Mouse (Mus musculus): Measurements from ENCODE around the gene Dst. TPM values are rescaled to one million over a fixed set of nuclear protein-coding genes. Genes with fewer than 3 reads are reported as not detected.
A peak's percentile ranks its signal among the peaks of the same experiment; 100 is the strongest.

Gene Dst
- polyA plus RNA-seq, 1 experiment from 2014 or later, result 24.9 TPM

GRCm38 (mm10) chr1:34182406-34183249 lies 274.6 kb downstream of the Dst start:
- H3K4me3 ChIP-seq (ENCODE audit: low read depth, low read length), result no peak overlapping the region
- H3K4me1 ChIP-seq (ENCODE audit: control insufficient read depth, insufficient read depth, low read length), result peaks cover 11% of the 10 kb centered on the region; the same call in 1 of the 2 replicates
- H3K9me3 ChIP-seq (replicated peaks; ENCODE audit: control insufficient read depth, low read length), result no peaks in the 10 kb centered on the region
- peak; percentile 68 for DNase-seq (ENCODE audit: low spot score)
- H3K36me3 ChIP-seq (ENCODE audit: control insufficient read depth, insufficient read depth, low read length), result peaks cover 47% of the 10 kb centered on the region
- H3K9ac ChIP-seq (ENCODE audit: low read length), result no peak overlapping the region
- 0 out of 2 replicates have a peak overlapping the region, but pooled peaks have one; percentile 36 for H3K27ac ChIP-seq (ENCODE audit: low read depth, low read length)
- H3K27me3 ChIP-seq (replicated peaks; ENCODE audit: control insufficient read depth, insufficient read depth, low read length), result no peaks in the 10 kb centered on the region
- H3K4me2 ChIP-seq (ENCODE audit: low read length), result no peak overlapping the region
- ATAC-seq, result peak; percentile 87
- 80% methylated on average over 24 of the region's 24 CpGs for WGBS

DNA sequence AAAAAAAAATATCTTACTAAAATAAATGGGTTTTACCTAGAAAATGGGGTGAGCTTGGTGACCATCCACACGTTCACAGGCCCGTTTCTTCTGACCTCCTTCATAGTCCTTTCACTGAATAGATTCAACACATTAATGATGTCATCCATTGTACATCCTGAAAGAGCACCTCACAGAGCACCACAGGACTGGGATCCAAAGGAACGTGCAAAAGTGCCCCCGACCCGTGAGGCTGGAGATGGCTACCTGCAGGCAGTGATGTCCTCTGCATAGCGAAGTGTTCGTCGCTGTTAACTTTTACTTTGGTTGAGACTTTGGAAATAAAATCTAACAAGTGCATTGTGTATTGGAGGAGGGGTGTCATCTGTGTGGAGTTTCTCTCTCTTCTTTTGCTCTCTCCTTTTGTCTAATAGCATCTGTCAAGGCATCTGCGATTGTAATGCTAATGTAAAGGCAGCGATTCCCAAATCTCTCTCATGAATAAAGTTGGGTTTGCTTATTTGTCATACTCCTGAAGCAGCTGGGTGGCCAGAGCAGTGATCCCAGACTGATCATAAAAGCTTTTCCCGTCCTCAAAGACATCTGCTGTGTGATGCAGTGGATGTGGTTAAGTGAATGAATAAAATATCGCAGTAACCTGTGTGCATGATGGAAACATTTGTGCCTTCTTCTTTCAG lies 275.4 kb downstream of the Dst start:
- no peak overlapping the region; the same call in 1 of the 2 replicates for H3K9ac ChIP-seq (ENCODE audit: low read length)
- 0 out of 2 replicates have a peak overlapping the region, but pooled peaks have one; percentile 36 for H3K27ac ChIP-seq (ENCODE audit: low read depth, low read length)
- H3K36me3 ChIP-seq (ENCODE audit: control insufficient read depth, insufficient read depth, low read length), result peaks cover 45% of the 10 kb centered on the region
- peaks cover 11% of the 10 kb centered on the region; the same call in 1 of the 2 replicates for H3K4me1 ChIP-seq (ENCODE audit: control insufficient read depth, insufficient read depth, low read length)
- H3K4me3 ChIP-seq (ENCODE audit: low read depth, low read length), result no peak overlapping the region
- no peaks in the 10 kb centered on the region for H3K27me3 ChIP-seq (replicated peaks; ENCODE audit: control insufficient read depth, insufficient read depth, low read length)
- no peak overlapping the region for H3K4me2 ChIP-seq (ENCODE audit: low read length)
- peak; percentile 32; the same call in 1 of the 2 replicates for ATAC-seq
- 57% methylated on average over 12 of the region's 12 CpGs for WGBS
- H3K9me3 ChIP-seq (replicated peaks; ENCODE audit: control insufficient read depth, low read length), result no peaks in the 10 kb centered on the region
- peak; percentile 27 for DNase-seq (ENCODE audit: low spot score)

GRCm38 (mm10) chr1:34184266-34184665 lies 276.2 kb downstream of the Dst start:
- ATAC-seq, result no peak
- 55% methylated on average over 6 of the region's 6 CpGs for WGBS
- Histone ChIP-seq H3K27ac (ENCODE audit: low read depth, low read length) (no peak overlapping the region), H3K9me3 (replicated peaks; ENCODE audit: control insufficient read depth, low read length) (no peaks in the 10 kb centered on the region), H3K4me3 (ENCODE audit: low read depth, low read length) (no peak overlapping the region), H3K4me1 (ENCODE audit: control insufficient read depth, insufficient read depth, low read length) (peaks cover 11% of the 10 kb centered on the region; the same call in 1 of the 2 replicates), H3K27me3 (replicated peaks; ENCODE audit: control insufficient read depth, insufficient read depth, low read length) (no peaks in the 10 kb centered on the region), H3K9ac (ENCODE audit: low read length) (no peak overlapping the region), H3K36me3 (ENCODE audit: control insufficient read depth, insufficient read depth, low read length) (peaks cover 46% of the 10 kb centered on the region), H3K4me2 (ENCODE audit: low read length) (no peak overlapping the region)
- no peak for DNase-seq (ENCODE audit: low spot score)

DNA sequence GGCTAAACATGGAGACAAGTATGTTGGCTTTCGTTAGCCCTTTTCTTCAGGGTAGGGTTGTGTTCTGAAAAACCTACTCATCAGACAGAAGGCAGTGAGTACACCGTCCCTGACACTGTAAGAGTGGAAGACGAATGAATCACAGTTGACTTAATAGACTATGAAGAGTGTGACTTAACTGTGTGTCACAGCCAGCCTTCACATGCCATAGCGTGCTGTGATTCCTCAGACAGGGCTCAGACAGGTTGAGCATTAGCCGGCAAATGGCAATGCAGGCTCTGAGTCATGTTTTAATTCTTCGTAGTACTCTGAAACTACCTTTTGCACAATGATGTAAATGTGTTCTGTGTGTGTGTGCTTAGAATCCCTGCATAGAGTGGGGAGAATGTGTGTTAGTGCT lies 278.0 kb downstream of the Dst start:
- Histone ChIP-seq H3K27me3 (replicated peaks; ENCODE audit: control insufficient read depth, insufficient read depth, low read length) (no peaks in the 10 kb centered on the region), H3K36me3 (ENCODE audit: control insufficient read depth, insufficient read depth, low read length) (peaks cover 46% of the 10 kb centered on the region), H3K9me3 (replicated peaks; ENCODE audit: control insufficient read depth, low read length) (no peaks in the 10 kb centered on the region), H3K4me3 (ENCODE audit: low read depth, low read length) (no peak overlapping the region), H3K4me2 (ENCODE audit: low read length) (no peak overlapping the region), H3K4me1 (ENCODE audit: control insufficient read depth, insufficient read depth, low read length) (peaks cover 11% of the 10 kb centered on the region; the same call in 1 of the 2 replicates), H3K9ac (ENCODE audit: low read length) (no peak overlapping the region), H3K27ac (ENCODE audit: low read depth, low read length) (no peak overlapping the region)
- DNase-seq (ENCODE audit: low spot score) (no peak), ATAC-seq (no peak)
- 90% methylated on average over 6 of the region's 6 CpGs for WGBS

DNA sequence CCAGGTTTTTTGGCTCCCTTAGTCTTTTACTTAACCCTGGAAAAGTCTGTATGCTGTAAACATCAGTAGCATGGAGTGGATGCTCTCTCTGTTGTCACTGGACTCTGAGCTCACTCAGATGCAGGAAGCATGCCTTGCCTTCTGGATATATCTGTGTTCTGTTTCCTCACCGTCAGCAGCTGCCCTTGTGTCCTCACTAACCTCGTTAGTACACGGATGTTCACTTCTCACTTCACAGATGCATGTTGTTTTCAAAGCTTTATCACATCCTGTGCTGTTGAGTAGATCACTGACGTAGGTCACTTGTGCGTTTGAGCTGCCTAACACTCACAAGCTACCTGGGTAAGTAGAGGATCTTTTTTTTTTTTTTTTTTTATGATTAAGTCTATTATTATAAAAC lies 279.5 kb downstream of the Dst start:
- Histone ChIP-seq H3K27ac (ENCODE audit: low read depth, low read length) (no peak overlapping the region), H3K4me2 (ENCODE audit: low read length) (no peak overlapping the region), H3K36me3 (ENCODE audit: control insufficient read depth, insufficient read depth, low read length) (peaks cover 45% of the 10 kb centered on the region), H3K9ac (ENCODE audit: low read length) (no peak overlapping the region), H3K4me3 (ENCODE audit: low read depth, low read length) (no peak overlapping the region), H3K27me3 (replicated peaks; ENCODE audit: control insufficient read depth, insufficient read depth, low read length) (no peaks in the 10 kb centered on the region), H3K9me3 (replicated peaks; ENCODE audit: control insufficient read depth, low read length) (no peaks in the 10 kb centered on the region), H3K4me1 (ENCODE audit: control insufficient read depth, insufficient read depth, low read length) (peaks cover 11% of the 10 kb centered on the region; the same call in 1 of the 2 replicates)
- no peak for ATAC-seq
- WGBS, result 71% methylated on average over 5 of the region's 5 CpGs
- DNase-seq (ENCODE audit: low spot score), result no peak

DNA sequence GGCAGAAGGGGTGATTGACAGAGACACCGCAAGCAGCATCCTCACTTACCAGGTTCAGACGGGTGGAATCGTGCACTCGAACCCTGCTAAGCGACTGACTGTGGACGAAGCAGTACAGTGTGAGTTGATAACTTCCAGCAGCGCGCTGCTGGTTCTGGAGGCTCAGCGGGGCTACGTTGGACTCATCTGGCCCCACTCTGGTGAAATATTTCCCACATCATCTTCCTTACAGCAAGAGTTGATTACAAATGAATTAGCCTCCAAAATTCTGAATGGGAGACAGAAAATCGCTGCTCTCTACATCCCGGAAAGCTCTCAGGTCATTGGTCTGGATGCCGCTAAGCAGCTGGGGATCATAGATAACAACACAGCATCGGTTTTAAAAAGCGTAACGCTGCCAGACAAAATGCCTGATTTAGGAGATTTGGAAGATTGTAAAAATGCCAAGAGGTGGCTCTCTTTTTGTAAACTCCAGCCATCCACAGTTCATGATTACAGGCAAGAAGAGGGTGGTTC lies 280.8 kb downstream of the Dst start:
- ATAC-seq, result no peak
- H3K4me1 ChIP-seq (ENCODE audit: control insufficient read depth, insufficient read depth, low read length), result 0 out of 2 replicates have a peak, but pooled peaks cover under 1% of the 10 kb centered on the region
- H3K36me3 ChIP-seq (ENCODE audit: control insufficient read depth, insufficient read depth, low read length), result peaks cover 55% of the 10 kb centered on the region
- no peak for DNase-seq (ENCODE audit: low spot score)
- H3K27me3 ChIP-seq (replicated peaks; ENCODE audit: control insufficient read depth, insufficient read depth, low read length), result no peaks in the 10 kb centered on the region
- H3K27ac ChIP-seq (ENCODE audit: low read depth, low read length), result no peak overlapping the region
- 93% methylated on average over 16 of the region's 16 CpGs for WGBS
- no peaks in the 10 kb centered on the region for H3K9me3 ChIP-seq (replicated peaks; ENCODE audit: control insufficient read depth, low read length)
- H3K4me2 ChIP-seq (ENCODE audit: low read length), result no peak overlapping the region
- H3K4me3 ChIP-seq (ENCODE audit: low read depth, low read length), result no peak overlapping the region
- no peak overlapping the region for H3K9ac ChIP-seq (ENCODE audit: low read length)

- Histone ChIP-seq H3K4me1 (ENCODE audit: control insufficient read depth, insufficient read depth, low read length) (no peaks in the 10 kb centered on the region), H3K27me3 (replicated peaks; ENCODE audit: control insufficient read depth, insufficient read depth, low read length) (no peaks in the 10 kb centered on the region), H3K36me3 (ENCODE audit: control insufficient read depth, insufficient read depth, low read length) (peaks cover 60% of the 10 kb centered on the region), H3K27ac (ENCODE audit: low read depth, low read length) (no peak overlapping the region), H3K4me3 (ENCODE audit: low read depth, low read length) (no peak overlapping the region), H3K9me3 (replicated peaks; ENCODE audit: control insufficient read depth, low read length) (no peaks in the 10 kb centered on the region), H3K4me2 (ENCODE audit: low read length) (no peak overlapping the region), H3K9ac (ENCODE audit: low read length) (no peak overlapping the region)
- DNase-seq (ENCODE audit: low spot score), result no peak
- ATAC-seq, result no peak
- WGBS, result 87% methylated on average over 14 of the region's 14 CpGs
Measured at GRCm38 (mm10) chr1:34189318-34189717, 281.3 kb downstream of the Dst start.

DNA sequence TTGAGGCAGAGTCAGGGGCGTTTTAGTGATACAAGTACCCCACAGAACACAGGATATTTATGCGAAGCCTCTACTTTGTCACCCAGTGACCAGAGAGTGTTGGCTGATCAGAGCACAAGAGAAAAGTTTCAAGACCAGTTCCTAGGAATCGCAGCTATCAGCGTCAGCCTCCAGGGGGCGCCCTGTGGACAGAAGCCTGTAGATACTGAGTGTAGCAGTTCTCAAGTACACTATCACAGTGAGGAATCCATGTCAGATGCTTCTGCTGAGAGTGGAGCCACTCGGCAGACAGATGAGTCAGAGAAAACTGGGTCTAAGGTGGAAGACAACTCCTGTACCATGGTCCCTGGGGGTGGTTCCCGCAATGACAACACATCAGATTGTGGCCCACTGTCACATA lies 281.9 kb downstream of the Dst start:
- WGBS, result 72% methylated on average over 7 of the region's 7 CpGs
- DNase-seq (ENCODE audit: low spot score), result peak; percentile 24
- peaks cover 63% of the 10 kb centered on the region for H3K36me3 ChIP-seq (ENCODE audit: control insufficient read depth, insufficient read depth, low read length)

More for the DNA sequence above, 281.9 kb downstream of the Dst start:
- no peaks in the 10 kb centered on the region for H3K4me1 ChIP-seq (ENCODE audit: control insufficient read depth, insufficient read depth, low read length)
- H3K4me3 ChIP-seq (ENCODE audit: low read depth, low read length), result no peak overlapping the region
- no peak overlapping the region for H3K27ac ChIP-seq (ENCODE audit: low read depth, low read length)
- no peak overlapping the region for H3K4me2 ChIP-seq (ENCODE audit: low read length)
- no peaks in the 10 kb centered on the region for H3K9me3 ChIP-seq (replicated peaks; ENCODE audit: control insufficient read depth, low read length)
- H3K27me3 ChIP-seq (replicated peaks; ENCODE audit: control insufficient read depth, insufficient read depth, low read length), result no peaks in the 10 kb centered on the region
- ATAC-seq, result no peak
- no peak overlapping the region for H3K9ac ChIP-seq (ENCODE audit: low read length)

Measured in forebrain, embryonic 14.5 days (tissue).